Mouse (Mus musculus): ENCODE data around the gene Gimap4. TPM values are rescaled to one million over a fixed set of nuclear protein-coding genes. Genes with fewer than 3 reads are reported as not detected.

Gimap4 gene
- total and polyA plus RNA-seq, 3 experiments = 113 to 264 (median 203) TPM

DNA sequence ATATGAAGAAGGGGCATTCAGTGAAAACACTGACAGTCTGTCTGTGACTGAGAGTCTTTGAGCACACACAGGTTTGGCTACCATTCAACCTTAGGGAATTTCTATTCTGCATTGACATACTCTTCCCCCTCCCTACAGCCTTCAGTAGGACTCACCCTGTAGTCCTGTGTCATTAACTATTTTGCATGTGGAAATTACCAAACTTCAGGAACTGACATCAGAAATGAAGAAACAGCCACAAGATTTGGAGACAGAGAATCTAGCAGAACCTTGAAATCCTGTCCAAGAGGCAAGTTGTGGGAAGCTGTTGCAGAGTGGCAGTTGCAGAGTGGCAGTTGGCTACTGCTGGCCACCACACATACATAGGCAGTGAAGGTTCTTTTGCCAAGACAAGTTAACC is 16.3 kb upstream of the Gimap4 start:
- Histone ChIP-seq H3K27ac (ENCODE audit: insufficient read depth, low read depth) (no peak overlapping the region), H3K9ac (ENCODE audit: insufficient read depth, low read depth) (no peak overlapping the region), H3K27me3 (replicated peaks) (no peaks in the 10 kb centered on the region), H3K4me3 (replicated peaks in 1 of 3; ENCODE audit: low read depth in 2 of 3, low read length in 2 of 3, poor library complexity in 1 of 3) (no peak overlapping the region), H3K36me3 (replicated peaks in 1 of 2; ENCODE audit: control insufficient read depth in 1 of 2, insufficient read depth in 1 of 2, low read length in 1 of 2) (peaks cover 2 to 14% of the 10 kb centered on the region in 2 experiments), H3K4me2 (ENCODE audit: insufficient read depth, low read depth, poor library complexity, severe bottlenecking) (no peak overlapping the region), H3K4me1 (ENCODE audit: control insufficient read depth in 1 of 2, insufficient read depth in 2 of 2) (peaks cover 11 to 66% of the 10 kb centered on the region in 2 experiments), H3K79me2 (replicated peaks; ENCODE audit: control insufficient read depth, extremely low read depth, insufficient read depth, poor library complexity, severe bottlenecking) (no peaks in the 10 kb centered on the region), H3K9me3 (replicated peaks; ENCODE audit: low read length) (peaks cover 4% of the 10 kb centered on the region)
- DNase-seq (ENCODE audit: extremely low read depth) = no peak
- TF ChIP-seq MXI1 (IDR thresholded peaks at IDR 0.05; ENCODE audit: low read depth, low read length) (no peak), TBP (conservative IDR thresholded peaks at IDR 0.05; ENCODE audit: low read depth, low read length) (no peak), EP300 (IDR thresholded peaks at IDR 0.05; ENCODE audit: low read length) (no peak), KAT2A (IDR thresholded peaks at IDR 0.05; ENCODE audit: insufficient replicate concordance, low read length) (no peak)
- in situ Hi-C loops (cut with MboI; ENCODE audit: low pct_ligation_motif_present, low pct_unique_long_range_greater_than_20kb, low sequenced_read_pairs) = no loop called here
- dilution Hi-C loops (cut with MboI; ENCODE audit: extremely low pct_ligation_motif_present, extremely low pct_unique_long_range_greater_than_20kb, low sequenced_read_pairs) = no loop called here

DNA sequence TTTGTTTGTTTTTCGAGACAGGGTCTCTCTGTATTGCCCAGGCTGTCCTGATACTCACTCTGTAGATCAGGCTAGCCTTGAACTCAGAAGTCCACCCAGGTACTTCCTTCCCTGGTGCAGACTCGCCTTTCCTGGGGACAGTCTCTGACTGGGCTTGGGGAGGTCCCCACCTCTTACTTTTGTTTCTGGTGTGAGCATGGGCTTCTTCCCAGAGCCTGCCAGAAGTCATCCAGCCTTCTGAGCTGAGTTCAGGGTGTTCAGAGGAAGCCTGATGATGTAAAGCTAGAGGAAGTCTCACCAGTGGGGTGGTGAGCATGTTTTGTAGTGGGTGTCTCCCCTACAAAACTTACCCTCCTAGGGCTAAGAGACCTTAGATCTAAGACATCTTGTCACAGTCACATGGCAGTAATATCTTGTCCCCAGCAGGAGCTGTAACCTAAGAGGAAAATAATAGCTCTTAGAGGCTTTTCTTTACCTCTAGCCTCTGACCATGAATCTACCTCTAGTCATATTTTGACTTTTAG is 14.8 kb upstream of the Gimap4 start:
- H3K9ac ChIP-seq (ENCODE audit: insufficient read depth, low read depth) = no peak overlapping the region
- H3K27ac ChIP-seq (ENCODE audit: insufficient read depth, low read depth) = no peak overlapping the region
- H3K36me3 ChIP-seq (replicated peaks in 1 of 2; ENCODE audit: control insufficient read depth in 1 of 2, insufficient read depth in 1 of 2, low read length in 1 of 2) = peaks cover 0 to 7% of the 10 kb centered on the region in 2 experiments
- in situ Hi-C loops (cut with MboI; ENCODE audit: low pct_ligation_motif_present, low pct_unique_long_range_greater_than_20kb, low sequenced_read_pairs) = no loop called here
- H3K27me3 ChIP-seq (replicated peaks) = no peaks in the 10 kb centered on the region
- no peak overlapping the region for H3K4me2 ChIP-seq (ENCODE audit: insufficient read depth, low read depth, poor library complexity, severe bottlenecking)
- no peaks in the 10 kb centered on the region for H3K79me2 ChIP-seq (replicated peaks; ENCODE audit: control insufficient read depth, extremely low read depth, insufficient read depth, poor library complexity, severe bottlenecking)
- dilution Hi-C loops (cut with MboI; ENCODE audit: extremely low pct_ligation_motif_present, extremely low pct_unique_long_range_greater_than_20kb, low sequenced_read_pairs) = no loop called here
- H3K4me3 ChIP-seq (replicated peaks in 1 of 3; ENCODE audit: low read depth in 2 of 3, low read length in 2 of 3, poor library complexity in 1 of 3) = no peak overlapping the region
- peaks cover 16 to 76% of the 10 kb centered on the region in 2 experiments for H3K4me1 ChIP-seq (ENCODE audit: control insufficient read depth in 1 of 2, insufficient read depth in 2 of 2)
- TF ChIP-seq USF2 (conservative IDR thresholded peaks at IDR 0.05; ENCODE audit: low read depth, low read length) = no peak
- no peak for TF ChIP-seq POLR2A (IDR thresholded peaks at IDR 0.05; ENCODE audit: low read depth, low read length)
- TF ChIP-seq SMC3 (IDR thresholded peaks at IDR 0.05; ENCODE audit: low read depth, low read length) = no peak
- TF ChIP-seq TBP (conservative IDR thresholded peaks at IDR 0.05; ENCODE audit: low read depth, low read length) = no peak
- no peak for TF ChIP-seq MAX (IDR thresholded peaks at IDR 0.05; ENCODE audit: low read length)
- TF ChIP-seq ETS1 (conservative IDR thresholded peaks at IDR 0.05; ENCODE audit: low read depth, low read length) = no peak
- TF ChIP-seq MAZ (IDR thresholded peaks at IDR 0.05; ENCODE audit: low read depth, low read length) = no peak
- no peak for TF ChIP-seq IRF4 (IDR thresholded peaks at IDR 0.05; ENCODE audit: low read depth, low read length)
- no peak for TF ChIP-seq KAT2A (IDR thresholded peaks at IDR 0.05; ENCODE audit: insufficient replicate concordance, low read length)
- TF ChIP-seq ELF1 (IDR thresholded peaks at IDR 0.05; ENCODE audit: low read depth, low read length) = no peak
- peaks cover 4% of the 10 kb centered on the region for H3K9me3 ChIP-seq (replicated peaks; ENCODE audit: low read length)
- DNase-seq (ENCODE audit: extremely low read depth) = no peak
